Mouse (Mus musculus) thymus, postnatal 25 days (tissue): Measurements from ENCODE around the gene Evl.
A peak's percentile ranks its signal among the peaks of the same experiment; 100 is the strongest.

Experiments used
- DNase-seq: peaks from one replicate; pipeline ENCODE4 v3.0.0; 2022

Gene Evl

GRCm38 (mm10) chr12:108592866-108593265, 38.3 kb downstream of the Evl start:
- no peak for DNase-seq

DNA sequence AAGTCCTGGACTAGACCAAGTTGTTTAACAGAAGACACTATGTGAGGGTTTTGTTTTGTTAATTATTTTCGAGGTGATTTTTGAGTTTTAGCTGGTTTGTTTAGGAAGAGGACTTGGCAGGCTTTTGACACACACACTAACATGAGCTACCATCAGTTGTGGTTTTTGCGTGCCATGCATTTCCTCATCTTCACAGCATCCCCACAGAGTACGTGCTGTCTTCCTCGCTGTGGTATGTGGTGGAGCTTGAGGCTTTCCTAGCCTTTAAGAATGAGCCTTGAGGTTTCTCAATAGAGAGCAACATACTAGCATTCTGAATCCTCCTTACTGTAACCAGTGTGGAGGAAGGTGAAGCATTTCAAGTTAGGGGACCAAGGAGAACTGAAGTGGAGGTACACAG, 46.3 kb downstream of the Evl start:
- peak; percentile 40 for DNase-seq

GRCm38 (mm10) chr12:108601326-108601725, 46.8 kb downstream of the Evl start:
- no peak for DNase-seq

GRCm38 (mm10) chr12:108604546-108604945, 50.0 kb downstream of the Evl start:
- DNase-seq: no peak

GRCm38 (mm10) chr12:108605521-108606281, 51.2 kb downstream of the Evl start:
- DNase-seq: no peak

- no peak for DNase-seq
These were observed 51.8 kb downstream of the Evl start for GRCm38 (mm10) chr12:108606321-108606720.

DNA sequence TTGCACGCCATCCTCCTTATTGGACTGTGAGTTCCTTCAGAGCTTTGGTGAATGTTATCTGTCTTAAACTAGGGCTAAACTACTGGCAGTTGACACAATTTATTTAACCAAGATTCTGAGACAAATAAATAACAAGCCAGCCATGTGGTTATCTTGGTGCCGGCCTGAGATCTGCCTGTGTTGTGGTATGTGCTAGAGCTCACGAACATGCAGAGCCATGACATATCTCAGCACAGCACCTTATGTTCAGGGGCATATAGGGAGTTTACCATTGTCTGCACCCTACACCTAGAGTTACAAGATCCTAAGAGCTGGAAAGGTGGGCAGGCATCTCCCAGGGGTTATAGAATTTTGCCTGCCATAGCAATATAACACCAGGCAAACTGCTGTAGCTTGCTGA, 54.9 kb downstream of the Evl start:
- no peak for DNase-seq

DNA sequence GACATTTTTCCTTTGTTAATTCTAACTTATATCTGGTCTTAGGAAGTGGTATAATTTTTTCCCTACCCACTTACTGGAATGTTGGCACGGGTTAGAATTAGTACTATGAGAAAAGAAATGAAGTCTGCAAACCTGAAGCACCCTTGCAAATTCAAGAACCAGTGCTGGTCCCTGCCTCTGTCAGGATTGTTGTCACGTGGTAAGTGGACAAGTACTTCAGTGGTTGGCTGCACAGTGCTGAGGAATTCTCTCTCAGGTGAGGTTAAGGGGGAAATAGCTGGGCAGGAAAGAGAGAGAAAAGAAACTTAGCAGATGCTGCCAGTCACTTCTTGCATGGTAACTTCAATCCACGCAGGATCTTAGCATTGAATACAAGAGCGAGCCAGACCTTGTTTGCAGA, 55.7 kb downstream of the Evl start:
- DNase-seq: no peak

DNA sequence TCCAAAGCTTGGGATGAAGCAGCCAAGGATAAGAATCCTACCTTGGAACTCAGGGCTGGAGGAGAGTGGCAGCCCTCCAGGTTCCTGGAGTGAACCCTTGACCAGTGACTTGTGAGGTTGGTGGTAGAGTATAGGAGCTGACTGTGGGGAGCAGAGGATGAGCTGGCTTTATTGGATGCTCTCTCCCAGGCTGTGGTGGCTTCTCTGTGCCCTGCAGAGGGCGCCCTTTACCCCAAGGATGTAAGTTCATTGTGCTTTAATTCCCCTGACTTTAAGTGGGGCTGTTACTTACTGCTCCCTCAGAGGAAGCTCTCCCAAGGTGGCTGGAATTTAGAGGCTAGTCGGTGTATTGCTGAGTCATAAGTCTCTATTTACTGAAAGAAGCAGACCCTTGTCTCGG, 58.6 kb downstream of the Evl start:
- peak; percentile 85 for DNase-seq

- DNase-seq: no peak
These were observed 63.0 kb downstream of the Evl start for GRCm38 (mm10) chr12:108617511-108617910.

DNA sequence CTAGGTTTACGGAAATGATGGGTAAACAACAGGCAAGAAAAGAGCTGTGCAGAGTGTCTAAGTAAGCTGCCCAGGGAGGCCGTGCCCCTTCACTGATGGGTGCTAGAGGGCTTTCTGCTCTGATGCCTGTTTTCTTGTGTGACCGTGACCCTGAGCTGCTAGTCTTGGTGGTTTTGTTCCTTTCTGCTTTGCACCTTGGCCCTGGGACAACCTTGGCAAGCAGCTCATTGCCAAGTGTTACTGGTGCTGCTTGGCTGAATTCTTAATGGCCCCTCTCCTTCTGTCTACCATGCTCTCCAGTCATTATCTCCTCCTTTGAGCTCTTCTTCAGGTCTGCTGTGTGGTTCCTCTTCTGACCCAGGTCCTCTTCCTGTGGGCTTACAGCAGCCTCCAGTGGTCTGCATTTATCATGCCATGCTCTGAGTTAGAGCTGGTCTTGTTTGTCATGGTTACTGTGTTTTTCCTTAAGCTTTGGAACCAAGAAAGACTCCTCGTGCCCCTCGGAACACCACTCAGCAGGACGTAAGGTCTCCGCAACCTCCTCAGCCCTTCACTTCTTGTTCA, 65.4 kb downstream of the Evl start:
- DNase-seq: no peak

GRCm38 (mm10) chr12:108622406-108622805, 67.9 kb downstream of the Evl start:
- DNase-seq: no peak

DNA sequence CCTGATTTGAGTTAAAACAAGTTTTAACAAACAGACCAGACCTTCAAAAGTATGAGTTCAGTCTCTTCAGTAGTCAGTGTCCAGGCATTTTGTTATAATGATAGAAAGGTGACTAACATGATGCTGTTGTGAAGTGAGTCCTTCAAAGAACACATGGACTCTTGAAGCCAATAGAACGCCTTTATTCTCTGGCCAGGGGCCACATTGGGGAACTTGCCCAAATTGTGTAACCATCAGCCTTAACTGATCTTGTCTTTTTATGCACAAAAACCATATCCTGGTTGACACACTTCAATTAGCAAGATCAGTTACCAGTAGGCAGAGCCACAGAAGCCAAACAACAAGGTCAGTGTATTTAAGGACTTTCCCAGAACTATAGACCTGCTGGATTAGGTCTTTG, 75.0 kb downstream of the Evl start:
- DNase-seq: no peak

- DNase-seq: peak; percentile 61
These were observed 76.5 kb downstream of the Evl start for GRCm38 (mm10) chr12:108630741-108631688.

DNA sequence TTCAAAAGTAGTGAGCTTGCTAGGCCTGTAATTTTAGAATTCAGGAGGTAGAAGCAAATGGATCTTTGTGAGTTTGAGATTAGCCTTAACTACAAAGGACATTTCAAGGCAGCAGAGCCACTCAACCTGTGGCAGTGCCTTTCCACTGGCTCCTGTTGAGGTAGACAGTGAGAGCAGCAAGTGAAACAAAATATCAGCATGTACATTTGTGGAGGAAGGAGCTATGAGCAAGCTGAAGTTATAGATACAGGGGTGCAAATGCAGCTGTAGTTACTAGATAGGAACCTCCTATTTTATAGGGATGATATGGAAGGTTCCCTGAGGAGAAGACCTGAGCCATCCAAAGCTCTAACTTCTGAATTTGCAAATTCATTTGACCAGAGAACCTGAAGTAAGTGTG, 78.0 kb downstream of the Evl start:
- DNase-seq: no peak

DNA sequence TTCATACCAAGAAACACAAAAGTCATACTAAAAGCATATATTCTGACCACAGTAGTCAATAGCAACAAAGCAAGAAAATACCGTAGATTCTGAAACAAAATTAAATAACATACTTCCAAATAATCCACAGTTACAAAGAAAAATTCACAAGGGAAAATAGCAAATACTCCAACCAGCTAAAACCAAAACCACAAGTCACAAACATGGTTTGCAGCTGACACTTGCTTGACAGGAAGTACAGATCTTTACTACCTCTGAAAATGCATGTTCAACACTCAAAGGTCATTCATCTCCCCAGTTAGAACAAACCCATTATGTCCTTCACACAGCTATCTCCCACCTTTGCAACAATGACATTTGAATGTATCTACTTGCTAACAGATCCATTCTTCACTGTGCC, 79.5 kb downstream of the Evl start:
- DNase-seq: peak; percentile 56

GRCm38 (mm10) chr12:108635501-108635900, 81.0 kb downstream of the Evl start:
- peak; percentile 67 for DNase-seq

GRCm38 (mm10) chr12:108637440-108637839, 82.9 kb downstream of the Evl start:
- DNase-seq: no peak

DNA sequence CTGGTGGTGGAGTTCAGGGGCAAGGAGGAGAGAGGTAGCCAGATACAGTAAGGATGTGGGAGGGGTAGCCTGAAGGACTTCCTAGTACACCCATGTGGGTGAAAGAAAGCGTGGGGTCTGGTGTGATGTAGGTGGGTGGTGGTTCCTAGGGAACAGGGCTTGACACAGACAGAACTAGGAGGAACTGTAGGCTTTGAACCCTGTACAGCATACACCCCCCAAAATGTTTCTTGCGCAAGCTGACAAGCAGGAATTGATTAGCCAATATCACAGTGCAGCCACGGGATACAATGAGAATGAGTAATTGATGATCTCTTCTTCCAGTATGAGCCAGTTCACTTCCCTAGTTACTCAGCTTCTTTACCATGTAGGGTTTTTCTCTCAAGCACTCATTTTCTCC, 84.6 kb downstream of the Evl start:
- no peak for DNase-seq

GRCm38 (mm10) chr12:108642019-108642418, 87.5 kb downstream of the Evl start:
- no peak for DNase-seq

GRCm38 (mm10) chr12:108646234-108646633, 91.7 kb downstream of the Evl start:
- DNase-seq: no peak

DNA sequence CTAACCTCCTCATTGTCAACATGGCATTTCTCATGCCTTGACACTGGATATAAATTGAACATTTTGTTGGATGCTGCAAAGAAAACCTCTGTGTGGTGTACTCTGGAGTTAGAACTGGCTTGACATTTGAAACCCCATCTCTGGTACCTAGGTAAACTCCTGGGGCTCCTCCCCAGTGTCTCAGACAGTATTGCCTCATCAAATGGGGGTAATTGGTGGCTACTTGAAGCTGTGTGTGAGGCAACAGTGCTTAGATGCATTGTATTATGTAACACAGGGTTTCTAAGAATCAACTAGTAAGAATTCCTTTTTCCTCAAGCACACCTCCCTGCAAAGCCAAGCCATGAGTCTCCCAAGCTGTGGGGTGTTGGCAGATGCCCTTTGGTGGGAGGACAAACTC, 93.3 kb downstream of the Evl start:
- DNase-seq: no peak

DNA sequence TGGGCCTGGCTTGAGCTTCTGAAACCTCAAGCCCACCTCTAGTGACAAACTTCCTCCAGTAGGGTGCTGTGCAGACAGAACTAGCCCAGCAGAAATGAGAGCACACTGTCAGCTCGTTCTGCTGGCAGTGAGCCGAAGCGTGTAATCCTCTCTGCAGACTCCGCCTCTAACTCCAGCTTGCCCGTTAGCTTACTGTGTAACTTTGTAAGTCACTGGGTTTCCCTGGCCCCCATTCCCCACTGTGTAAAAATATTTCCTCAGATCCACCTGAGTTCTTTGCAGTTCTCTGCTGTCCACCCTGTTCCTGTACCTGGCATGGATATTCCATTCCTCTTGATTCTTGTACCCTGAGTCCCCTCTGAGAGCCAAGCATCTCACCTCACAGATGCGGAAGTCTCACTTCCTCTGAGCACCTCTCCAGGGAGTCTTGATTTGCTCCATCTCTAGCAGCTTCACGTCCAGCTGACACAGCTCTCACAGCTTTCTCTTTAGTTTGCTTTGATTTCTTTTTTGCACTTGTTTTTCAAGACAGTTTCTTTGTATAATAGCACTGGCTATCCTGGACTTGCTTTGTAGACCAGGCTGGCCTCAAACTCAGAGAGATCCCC, 96.6 kb downstream of the Evl start:
- no peak for DNase-seq
